Mouse (Mus musculus) left cerebral cortex, postnatal 4 days (tissue): ENCODE results near the gene Secisbp2. TPM values are rescaled to one million over a fixed set of nuclear protein-coding genes. Genes with fewer than 3 reads are reported as not detected.
A peak's percentile ranks its signal among the peaks of the same experiment; 100 is the strongest.
"Not testable (repeated sequence)": the region's sequence is repeated elsewhere in the genome, so short reads cannot be mapped to it uniquely, and the experiment has no call there.

Experiments
- DNase-seq: peaks from one replicate; pipeline ENCODE4 v3.0.0-alpha.2; 2022
- intact Hi-C: fragments of 180-260 bp; cut with DNase I; formaldehyde crosslinking; loops from one replicate; pipeline ENCODE4 v1.15.1; 2025
- total RNA-seq, 2 experiments: library from RNA; stranded (reverse); gene quantifications; 2 replicates each; pipeline ENCODE4 v1.2.3; 2021

Secisbp2 gene
- total RNA-seq, 2 experiments from 2014 or later, result 20.5 to 23.1 TPM

DNA sequence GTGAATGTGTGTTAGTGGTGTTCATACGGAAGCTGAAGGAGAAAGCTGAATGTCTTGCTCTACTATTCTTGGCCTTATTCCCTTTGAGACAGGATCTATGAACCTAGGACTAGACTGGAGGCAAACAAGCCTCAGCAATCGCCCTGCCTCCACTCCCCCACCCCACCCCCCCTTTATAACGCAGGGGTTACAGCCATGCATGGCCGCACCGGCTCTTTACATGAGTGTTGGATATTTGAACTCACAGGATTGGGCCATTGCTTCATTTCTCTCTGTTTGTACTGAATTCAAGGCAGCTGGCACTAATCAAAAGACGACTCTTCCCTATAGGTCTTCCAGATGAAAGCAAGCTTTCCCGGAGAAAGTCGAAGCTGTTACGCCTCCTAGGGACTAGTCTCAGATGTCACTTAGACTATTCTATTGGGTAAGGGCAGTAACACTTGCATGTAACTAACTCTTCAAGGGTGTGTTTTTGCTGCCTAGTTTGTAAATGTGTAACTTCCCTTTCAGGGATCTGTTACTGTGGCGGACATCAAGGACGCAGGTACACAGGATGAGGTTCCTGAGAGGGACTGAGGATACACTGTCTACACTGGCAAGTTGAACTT, 9.2 kb upstream of the Secisbp2 start:
- no peak for DNase-seq
- intact Hi-C loops, result no loop called here

DNA sequence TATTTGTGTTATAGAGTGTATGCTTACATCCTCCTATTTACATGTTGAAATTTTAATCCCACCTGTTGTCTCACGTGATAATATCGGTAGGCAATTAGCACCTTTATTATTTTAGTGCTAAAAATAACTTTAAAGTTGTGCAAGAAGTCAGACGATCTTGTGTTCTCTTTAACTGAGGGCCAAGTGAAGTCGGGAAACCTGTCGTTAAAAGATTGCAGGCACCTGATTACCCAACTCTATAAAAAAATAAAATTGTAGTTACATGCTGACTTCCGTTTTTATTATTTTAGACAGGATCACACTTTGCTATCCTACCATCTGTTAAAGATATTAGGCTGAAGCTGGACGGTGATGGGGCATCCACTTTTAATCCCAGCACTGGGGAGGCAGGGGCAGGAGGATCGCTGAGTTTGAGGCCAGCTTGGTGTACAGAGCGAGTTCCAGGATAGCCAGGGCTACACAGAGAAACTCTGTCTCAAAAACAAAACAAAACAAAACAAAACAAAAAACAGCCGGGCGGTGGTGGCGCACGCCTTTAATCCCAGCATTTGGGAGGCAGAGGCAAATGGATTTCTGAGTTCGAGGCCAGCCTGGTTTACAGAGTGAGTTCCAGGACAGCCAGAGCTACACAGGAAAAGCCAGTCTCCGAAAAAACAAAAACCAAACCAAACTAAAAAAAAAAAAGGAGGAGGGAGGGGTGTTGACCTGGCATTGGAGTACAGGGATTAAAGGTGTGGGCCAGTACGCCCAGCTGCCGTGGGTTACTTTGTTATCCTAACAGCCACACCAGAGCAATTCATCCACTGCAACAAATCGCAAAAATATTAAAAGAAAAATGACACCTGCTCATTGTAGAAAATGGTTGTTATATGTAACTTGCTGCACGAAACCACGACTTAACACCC, 7.3 kb upstream of the Secisbp2 start:
- DNase-seq, result no peak
- intact Hi-C loops, result no loop called here

DNA sequence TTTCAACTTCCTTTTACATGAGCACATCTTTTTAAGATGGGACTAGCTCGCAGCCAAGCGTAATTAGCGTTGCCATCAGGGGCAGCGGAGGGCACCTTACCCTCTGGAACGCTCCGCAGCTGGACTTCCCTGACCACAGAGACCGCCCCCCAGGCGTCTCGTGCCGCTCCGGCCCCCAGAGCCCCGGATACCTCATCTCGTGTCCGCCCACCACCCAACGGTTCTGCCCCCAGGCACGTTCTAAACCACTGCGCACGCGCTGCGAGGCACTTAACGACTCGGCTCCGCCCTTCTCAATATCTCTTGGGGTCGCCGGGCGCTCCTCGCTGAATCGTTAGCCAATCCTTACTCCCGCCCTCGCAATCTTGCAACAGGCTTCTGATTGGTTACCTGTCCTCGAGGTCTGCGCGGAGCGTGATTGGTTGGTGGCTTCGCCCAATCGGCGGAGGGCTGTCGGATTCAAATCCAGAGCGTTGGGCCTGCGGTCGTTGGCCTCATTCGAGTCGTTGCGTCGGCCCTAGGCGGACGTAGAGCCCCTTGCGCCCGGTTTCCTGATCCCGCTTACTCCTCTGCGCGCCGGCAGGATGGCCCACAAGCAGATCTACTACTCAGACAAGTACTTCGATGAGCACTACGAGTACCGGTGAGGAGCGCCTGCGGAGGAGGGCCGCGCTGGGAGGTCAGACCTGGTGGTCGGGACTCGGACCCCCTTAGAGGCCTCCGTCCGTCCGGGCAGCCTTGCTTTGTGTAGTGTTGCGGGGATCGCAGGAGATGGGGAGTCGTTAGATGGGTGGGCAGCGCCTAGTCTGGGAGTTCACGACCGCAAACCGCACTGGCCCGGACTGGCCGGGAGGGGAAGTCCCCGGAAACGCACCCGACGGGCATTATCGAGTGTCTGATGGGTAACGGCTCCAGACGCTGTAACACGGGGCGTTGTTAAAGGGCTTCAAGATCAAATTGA, 6.4 kb upstream of the Secisbp2 start, which contains the start of gene Cks2:
Gene Cks2, plus strand, starts transcription at position 404 of the 961 bp plus-strand sequence.
- peak; percentile 98 for DNase-seq
- intact Hi-C loops, result no loop called here

DNA sequence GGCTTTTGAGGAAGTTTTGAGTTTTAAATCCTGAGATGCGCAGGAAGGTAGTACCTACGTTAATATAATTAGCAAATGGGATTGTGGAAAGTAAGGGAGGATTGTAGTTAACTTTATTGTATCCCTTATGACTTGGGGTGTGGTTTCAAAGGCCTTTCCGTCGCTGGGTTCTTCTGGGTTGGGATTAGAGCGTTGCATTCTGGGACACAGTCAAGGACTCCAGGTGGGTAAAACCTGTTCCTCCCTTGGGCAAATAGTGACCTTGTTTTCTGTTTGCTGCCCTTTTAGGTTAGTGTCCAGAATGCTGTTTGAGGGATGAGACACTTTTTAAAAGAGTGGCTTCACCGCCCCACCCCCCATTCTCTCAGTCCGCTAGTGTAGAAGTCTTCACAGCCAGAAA, 5.6 kb upstream of the Secisbp2 start:
- DNase-seq, result no peak
- intact Hi-C loops, result no loop called here

DNA sequence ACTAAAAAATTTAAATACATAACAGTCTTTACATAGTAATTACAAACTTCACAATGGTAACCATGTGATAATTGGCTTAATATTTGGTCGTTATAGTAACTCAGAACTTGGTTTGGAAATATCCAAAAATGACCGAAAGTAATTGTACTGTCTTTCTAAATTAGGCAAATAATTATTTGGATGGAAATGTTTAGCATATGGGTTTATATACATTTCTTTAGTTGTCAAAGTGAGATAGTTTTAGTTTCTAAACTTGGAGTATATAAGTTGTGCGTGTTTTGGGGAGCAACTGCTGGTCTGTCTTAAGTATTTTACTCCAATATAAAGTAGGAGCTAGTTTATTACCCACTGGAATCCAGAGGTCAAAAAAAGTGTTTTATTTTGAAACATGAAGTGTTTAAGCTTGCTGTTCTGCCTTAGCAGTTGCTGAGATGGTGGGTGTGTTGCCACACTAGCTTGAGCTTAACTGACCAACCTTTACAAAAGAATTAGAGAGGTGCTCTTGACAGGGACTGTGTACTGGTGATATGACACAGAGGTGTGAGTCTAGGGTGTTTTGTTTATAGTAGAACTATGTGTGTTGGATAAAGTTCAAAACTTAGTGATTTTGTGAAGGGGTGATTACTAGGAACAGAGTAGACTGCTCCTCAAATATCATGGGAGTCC, 5.0 kb upstream of the Secisbp2 start:
- no peak for DNase-seq
- intact Hi-C loops, result no loop called here

DNA sequence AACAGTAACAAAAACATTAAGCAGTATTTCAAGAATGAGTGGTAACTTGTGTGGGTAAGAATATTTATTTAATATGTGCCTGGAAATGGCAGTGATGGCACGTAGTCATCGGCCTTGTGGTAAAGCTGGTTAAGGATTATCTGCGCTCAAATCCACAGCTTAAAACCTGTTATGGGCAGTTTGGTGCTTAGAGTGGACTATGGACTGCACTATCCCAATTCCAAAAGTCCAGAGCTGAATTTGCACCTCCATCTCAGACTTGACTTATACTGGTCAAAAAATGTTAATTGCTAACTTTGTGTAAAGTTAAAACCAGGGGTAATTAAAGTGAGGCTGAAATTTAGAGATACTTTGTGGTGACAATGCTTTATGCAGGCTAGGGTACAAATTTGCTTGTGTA, 3.7 kb upstream of the Secisbp2 start:
- intact Hi-C loops, result no loop called here
- DNase-seq, result no peak

DNA sequence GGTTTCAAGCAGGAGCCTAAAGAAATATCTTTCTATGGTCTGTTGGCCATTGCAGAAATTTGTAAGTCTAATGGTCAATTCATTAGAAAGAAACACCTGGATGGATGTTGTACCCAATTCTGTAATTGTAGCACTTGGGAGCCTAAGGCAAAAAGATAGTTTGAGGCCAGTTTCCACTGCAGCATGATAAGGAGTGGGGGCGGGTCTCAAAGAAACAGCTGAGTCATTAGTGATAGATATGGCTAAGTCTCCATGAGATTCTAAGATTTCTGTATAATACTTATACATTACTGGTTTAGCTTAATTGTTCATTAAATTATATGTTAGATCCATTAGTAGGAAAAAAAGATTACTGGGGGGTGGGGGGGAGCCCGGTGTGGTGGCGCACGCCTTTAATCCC, 3.3 kb upstream of the Secisbp2 start:
- intact Hi-C loops, result no loop called here

DNA sequence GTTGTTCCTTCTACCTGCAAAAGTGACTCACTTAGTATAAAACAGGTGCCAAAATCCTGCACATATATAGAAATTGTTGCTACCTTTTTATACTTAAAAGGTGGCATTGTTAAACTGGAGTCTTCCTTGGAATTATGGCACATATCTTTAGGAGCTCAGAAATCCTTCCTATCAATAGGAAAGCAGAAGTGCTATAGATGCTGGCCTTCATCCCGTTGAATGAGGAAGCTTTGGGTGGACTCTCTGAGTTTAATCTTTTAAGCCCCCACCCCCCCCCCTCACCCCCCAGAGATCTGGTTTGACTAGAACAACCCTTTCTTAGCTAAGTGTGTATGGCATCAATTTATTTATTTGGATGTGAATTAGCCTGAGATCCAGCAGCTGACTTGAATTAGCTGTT, 1.8 kb upstream of the Secisbp2 start:
- no peak for DNase-seq
- intact Hi-C loops, result no loop called here

More for the DNA sequence above, 3.3 kb upstream of the Secisbp2 start:
- no peak for DNase-seq

DNA sequence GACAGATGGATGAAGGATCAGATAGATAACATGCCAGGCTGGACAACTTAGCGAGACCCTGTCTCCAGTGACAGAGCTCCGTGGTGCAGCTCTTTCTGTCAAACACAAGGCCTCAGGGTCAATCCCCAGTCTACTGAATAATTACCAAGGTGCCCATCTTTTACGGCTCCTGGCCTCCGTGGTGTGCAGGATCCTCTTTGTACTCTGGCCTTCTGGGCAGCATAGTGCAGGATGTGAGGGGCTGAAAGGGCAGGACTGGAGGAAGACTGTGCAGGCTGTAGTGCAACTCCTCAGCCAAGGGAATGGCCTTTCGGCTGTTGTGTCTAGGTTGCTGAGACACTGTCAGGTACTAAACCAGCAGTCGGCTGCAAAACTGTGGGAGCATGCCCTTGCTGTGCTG, 1.7 kb downstream of the Secisbp2 start:
- DNase-seq, result no peak
- intact Hi-C loops, result no loop called here

DNA sequence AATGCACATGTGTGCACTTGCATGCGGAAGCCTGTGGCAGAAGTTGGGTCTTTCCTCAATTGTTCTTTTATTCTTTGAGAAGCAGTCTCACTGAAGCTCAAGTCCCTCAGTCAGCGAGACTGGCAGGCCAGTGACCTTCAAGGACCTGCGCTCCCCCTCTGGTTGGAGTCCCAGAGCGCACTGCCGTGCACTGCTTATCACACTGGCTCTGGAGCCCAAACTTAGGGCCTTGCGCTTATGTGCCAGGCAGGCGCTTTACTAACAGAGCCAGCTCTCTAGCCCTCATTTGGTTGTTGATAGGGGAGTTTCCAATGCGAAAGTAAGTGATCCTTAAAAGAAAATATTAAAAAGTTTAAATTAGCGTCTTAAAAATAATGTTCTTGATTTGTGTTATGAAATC, 2.5 kb downstream of the Secisbp2 start:
- intact Hi-C loops, result no loop called here
- no peak for DNase-seq

DNA sequence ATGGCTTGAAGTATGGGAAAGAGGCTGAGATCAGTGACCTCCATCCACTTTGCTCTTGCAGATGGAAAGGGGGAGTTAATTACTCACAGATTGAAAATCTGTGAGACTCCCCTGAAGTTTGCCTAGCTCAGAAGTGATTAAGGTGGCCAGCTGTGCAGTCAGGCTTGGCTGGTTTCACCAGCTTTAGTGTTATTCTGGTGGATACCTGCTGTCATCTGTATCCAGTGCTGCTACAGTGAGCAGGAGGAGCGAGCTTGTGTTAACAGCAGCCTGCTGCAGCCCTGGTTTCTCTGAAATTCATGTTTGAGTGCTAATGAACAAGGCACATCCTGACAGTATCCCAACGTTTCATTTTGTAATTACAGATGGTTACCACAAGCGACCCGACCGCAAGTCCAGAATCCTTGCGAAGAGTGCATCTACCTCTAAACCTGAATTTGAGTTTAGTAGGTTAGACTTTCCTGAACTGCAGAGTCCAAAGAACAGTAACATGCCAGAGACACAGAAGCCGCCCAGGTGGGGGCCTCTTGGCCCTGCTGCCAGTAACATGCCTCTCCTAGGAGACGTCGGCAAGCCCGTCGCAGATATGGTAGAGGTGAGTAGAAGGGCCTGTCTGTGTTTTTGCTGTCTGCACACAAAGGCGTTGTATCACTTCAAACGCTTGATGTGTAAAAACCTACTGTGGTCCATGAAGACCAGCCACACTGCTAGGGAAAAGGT, 5.2 kb downstream of the Secisbp2 start:
- intact Hi-C loops, result no loop called here
- no peak for DNase-seq

DNA sequence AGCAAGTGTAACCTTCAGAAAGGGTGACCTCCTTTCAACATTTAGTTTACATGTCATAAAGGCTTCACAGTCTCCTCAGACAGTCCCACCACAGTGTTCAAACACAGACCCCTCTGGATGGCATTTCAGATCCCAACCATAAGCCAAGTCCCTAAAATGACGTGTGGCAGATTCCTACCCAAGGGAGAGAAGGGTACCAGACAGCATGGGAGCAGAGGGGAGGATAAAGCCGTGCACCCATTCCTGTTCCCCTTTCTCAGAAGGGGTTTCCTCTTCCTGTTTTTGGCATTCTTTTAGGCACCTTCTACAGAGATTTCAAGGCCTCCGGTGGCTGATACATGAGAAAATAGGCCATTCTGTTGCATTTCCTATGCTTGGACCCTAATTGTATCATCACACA, 6.6 kb downstream of the Secisbp2 start:
- intact Hi-C loops, result no loop called here
- no peak for DNase-seq

DNA sequence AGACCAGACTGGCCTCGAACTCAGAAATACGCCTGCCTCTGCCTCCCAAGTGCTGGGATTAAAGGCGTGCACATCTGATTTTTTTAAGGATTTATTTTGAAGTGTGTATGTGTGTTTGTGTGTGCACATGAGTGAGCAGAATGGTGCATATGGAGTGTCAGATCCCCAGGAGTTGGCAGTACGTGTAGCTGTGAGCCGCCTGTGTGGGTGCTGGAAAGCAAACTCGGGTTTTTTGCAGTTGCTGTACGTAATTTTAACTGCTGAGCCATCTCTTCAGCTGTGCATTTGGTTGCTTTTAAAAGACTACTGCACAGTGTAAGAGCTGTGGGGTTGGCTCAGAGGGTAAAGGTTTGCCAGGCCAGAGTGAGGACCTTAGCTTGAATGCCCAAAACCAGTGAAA, 8.1 kb downstream of the Secisbp2 start:
- intact Hi-C loops, result no loop called here
- DNase-seq, result no peak

DNA sequence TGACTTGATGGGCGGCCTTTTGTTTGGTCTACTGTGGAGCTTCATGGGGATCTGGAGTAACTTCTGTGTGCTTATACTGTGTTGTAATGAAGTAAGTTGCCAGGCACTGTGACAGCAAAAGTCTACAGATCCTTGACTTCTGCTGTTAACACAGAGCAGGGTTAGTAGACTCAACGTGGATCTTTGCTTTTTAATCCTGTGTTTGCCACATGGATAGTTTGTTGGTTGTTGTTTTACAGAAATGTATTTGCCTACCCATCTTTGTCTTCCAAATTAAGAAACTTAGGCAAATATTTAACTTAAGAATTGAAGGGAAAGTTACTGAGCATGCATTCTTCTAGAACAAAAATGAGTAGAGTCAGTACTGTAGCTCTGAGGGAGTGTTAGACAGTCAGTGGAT, 12.1 kb downstream of the Secisbp2 start:
- no peak for DNase-seq
- intact Hi-C loops, result no loop called here

DNA sequence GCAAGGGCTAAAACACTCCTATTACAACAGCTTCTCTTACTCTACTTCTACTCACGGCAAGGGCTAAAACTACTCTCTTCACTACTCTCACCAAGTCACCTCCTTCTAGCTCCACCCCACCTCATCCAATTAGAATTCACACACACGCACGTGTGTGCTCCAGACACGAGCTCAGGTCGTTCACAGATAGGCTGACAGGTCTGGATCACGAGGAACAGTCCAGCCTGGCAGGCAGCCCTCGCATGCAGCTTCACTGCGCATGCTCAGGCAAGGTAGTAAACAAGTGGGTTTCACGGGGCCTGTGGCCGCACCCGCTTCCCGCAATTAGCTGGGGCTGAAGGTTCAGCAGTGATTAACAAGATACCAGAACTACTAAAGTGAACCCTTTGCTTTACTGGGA, 16.7 kb downstream of the Secisbp2 start:
- DNase-seq, intact Hi-C loops: not testable (repeated sequence)

DNA sequence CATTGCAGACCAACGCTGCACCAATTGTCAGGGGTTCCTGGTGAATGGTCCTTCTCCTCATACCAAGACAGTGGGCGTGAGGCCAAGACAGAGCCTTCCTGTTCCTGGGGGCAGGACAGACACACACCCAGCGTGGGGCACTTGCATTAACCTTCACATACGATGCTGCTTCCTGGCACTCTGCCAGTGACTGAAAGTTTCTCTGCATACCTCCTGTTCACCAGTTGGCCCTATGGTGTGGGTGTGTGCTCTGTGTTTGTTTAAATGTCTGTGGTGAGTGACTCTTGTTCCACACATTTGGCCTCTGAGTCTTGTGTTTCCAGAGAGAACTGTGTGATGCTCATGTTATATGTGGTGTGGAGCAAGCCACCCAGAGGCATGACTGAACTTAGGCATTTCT, 25.1 kb downstream of the Secisbp2 start:
- DNase-seq, result peak; percentile 40
- intact Hi-C loops, result no loop called here

DNA sequence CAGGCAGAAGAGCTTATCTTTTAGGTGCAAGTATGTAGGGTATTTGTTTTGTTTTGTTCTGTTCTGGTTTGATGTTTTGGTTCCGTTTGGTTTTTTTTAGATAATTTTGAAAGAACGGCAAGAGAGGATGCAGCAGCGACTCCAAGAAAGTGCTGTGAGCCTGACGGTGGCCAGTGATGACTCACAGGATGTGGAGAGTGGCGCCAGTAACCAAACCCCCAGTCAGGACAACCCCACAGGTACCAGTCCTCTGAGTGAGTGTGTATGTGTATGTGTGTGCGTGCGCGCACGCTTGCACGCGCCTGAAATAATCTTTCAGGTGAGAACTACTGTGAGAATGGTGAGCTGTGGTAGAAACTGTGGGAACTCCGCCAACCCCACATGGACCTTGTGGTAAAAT, 25.5 kb downstream of the Secisbp2 start:
- DNase-seq, result no peak

DNA sequence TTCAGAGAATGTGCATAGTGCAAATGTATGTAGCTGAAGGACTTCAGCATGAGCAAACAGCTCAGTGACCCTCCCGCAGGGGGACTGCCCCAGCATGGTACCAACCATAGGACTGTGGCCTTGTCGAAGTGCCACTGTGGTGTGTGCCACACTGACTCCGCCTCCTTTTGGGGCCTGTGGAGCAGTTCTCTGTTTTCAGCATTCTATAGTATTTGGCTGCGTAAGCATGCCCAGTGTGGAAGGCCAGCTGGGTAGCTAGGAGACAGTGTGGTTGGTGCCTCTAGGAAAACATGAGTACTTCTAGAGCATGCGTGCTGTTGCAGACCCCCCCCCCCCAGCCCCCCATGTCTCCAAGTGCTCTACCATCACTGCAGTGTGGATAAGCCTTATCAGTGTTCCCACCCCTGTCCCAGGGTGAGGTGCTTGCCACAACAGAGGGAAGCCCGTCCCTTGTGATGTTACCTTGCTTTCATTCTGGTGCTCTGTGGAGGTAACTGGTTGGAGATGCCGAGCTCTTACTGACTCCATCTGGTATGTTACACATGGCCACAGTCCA, 26.2 kb downstream of the Secisbp2 start:
- intact Hi-C loops, result no loop called here
- DNase-seq, result no peak

More for the DNA sequence above, 25.5 kb downstream of the Secisbp2 start:
- intact Hi-C loops, result no loop called here

DNA sequence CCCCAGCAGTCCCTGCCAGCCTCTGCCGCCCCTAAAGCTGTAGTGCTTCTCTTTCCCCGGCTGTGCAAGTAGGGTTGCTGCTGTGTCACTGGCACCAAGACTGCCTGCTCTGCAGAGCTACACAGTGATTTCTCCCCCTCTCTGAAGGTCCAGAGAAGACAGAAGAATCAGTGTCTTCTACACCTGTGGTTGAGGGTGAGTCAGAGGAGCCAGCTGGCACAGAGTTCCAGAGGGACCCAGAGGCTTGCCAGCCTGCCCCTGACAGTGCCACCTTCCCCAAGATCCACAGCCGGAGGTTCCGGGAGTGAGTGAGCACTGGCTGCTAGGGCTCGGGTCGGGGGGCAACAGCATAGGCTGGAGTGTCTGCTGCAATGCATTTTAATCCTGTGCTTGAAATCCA, 27.2 kb downstream of the Secisbp2 start:
- no peak for DNase-seq
- intact Hi-C loops, result no loop called here

DNA sequence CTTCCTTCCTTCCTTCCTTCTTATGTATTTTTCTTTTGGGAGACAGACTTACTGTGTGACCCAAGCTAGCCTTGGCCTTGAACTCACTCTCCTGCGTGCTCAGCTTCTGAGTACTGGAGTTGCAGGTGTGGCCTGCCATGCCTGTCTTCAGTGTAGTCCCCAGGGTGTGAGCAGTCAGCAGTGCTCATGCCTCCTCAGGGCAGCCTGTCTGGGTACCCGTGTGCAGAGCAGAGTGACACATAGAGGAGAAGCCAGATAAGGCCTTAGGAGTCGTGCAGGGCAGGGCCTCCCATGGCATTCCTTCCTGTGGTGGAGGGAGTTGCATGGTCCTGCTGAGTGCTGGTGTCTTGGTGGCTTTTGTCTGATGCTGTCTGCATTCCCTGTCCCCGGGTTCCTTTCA, 27.8 kb downstream of the Secisbp2 start:
- no peak for DNase-seq
- intact Hi-C loops, result no loop called here
